Mouse (Mus musculus) cerebral cortex, adult 2 months (tissue): ENCODE data around the gene Ankrd50.

Experiments used
- WGBS: fragments of 180-500 bp; shearing (Covaris S2); methylation state at CpG from one replicate; pipeline ENCODE4 v1.1.7; 2018; 5-methylcytosine and 5-hydroxymethylcytosine counted together

Ankrd50 gene

DNA sequence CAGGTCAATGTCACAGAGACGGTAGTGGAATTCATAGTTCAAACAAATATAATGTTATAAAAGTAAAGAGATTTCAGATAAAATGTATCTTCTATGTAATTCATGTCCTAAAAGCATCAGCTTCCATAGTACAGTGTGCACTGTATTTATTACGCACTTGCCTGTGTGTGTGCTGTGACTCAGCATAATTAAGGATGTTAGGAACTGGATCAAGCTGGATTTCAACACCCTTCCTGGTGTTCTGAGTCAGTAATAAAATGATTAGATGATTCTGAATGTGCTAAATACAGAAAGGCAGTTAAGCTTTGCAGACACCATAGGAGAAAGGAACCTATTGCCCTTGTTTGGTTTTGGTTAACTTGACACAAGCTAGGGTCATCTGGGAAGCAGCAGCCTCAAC, 21.5 kb downstream of the Ankrd50 start:
- 91% methylated on average over 2 of the region's 2 CpGs for WGBS

DNA sequence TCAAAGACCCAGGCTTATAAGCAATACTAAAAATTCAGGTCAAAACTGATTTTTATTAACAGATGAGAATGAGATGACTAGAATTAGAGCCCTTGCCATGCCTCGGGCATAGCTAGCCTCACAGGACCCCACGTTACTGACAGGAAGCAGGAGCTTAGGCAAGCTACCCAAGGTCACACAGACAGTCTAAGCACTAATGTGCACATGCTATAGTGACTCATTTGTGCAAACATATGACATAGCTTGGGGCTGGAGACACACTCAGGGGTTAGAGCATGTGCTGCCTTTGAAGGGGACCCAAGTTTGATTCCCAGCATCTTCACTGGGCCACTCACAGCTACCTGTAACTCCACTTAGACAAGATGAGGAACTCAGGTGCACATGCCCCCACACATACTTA, 22.9 kb downstream of the Ankrd50 start:
- WGBS, result 75% methylated on average over 2 of the region's 2 CpGs

DNA sequence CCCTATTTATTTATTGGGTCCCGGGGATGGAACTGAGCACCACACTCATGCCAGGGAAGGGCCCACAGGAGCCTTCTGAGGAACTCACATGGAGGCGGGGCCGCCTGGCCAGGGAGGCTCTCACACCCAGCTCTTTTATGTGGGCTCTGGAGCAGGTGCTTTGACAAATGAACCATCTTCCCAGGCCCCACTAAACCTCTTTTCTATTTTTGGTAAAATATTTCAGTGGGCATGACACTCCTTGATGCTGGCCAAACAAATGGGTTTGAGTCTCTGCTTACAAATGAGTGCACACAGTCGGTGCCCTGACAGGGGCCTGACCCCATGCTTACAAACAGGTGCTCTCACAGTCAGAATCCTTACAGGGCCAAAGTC, 24.4 kb downstream of the Ankrd50 start:
- 92% methylated on average over 4 of the region's 4 CpGs for WGBS

DNA sequence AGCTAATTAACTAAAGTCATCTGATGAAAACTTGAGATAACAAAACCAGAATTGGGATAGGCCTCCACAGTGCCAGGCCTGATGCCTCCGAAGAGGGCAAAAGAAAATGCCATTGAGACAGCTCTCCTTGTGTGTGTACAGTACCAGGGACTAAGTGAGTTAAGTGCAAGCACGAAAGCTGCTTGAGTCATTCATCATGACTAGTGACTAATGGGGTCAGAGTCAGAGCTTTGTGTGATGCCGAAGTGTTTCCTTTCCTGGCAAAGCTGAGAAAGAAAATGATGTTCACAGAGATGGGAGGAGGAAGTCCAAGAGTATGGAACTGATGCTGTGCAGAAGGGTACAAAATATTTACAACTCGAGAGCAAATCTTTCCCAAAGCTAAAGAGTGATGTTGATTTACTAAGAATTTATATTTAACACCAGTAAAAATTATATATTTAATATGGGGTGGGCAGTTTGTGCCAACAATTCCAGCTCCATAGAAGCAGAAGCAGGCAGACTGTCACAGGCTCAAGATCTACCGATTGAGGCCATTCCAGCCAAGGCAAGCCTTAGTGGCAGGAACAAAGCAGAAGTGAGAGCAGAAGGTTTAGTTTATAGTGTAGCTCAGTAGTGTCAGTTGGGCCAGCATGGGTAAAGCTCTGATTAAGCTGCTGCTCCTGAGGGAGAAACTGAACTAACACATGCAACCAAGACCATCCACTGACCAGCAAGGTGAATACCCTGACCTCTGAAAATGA, 25.0 kb downstream of the Ankrd50 start:
- WGBS, result 70% methylated on average over 5 of the region's 5 CpGs

DNA sequence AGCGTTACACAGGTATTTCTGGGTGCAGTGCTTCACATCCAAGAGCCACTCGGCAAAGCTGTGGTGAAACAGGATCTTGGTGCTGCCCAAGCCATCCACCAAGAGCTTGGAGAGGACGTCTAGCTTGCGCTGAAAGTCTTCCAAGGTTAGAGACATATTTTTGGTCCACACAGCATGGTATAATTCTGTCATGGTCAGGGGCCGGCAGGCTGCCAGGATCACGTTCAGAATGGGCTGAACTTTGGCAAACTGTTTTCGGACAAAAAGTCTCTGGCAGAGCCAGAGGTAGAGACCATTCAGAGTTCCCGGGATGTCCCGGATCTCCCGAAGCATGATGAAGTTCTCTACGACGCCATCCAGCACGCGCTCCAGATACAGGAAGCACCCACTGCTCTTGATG, 27.6 kb downstream of the Ankrd50 start:
- WGBS, result 90% methylated on average over 14 of the region's 14 CpGs

DNA sequence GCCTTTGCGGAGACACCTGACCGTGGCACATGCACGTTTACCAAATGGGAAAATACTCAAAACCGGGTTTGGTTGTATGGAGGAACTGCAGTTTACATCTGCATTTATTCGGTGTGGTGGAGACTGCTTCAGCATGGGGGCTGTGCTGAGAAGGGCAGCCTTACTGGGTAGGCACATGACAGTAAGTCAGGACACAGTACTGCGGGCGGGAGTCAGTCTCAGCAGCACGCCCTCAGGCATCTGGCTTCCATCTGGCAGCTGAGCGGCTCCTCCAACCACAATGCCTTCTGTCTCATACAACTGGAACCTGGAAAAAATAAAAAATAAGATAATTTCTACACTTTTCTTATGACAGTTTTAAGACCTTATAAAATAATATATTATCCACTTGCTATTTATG, 32.4 kb downstream of the Ankrd50 start:
- WGBS, result 72% methylated on average over 9 of the region's 9 CpGs

DNA sequence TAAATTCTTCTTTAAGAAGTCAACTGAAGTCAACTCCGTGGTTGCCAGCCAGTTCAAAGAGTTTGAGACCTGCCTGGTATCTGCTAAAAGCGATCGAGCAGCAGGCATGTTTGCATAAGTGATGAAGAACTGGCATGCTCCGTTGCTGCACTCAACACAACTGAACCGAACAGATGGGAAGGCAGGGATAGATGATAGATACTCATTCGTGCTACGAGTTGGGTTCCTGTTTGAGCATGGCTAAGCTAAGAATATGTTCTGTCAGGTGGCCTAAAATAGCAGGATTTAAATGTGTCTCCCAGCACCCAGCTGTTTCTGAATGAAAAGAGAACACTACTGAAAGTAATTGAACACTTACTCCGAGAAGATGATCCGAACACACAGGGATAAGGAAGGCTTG, 38.1 kb downstream of the Ankrd50 start:
- 46% methylated on average over 9 of the region's 9 CpGs for WGBS

DNA sequence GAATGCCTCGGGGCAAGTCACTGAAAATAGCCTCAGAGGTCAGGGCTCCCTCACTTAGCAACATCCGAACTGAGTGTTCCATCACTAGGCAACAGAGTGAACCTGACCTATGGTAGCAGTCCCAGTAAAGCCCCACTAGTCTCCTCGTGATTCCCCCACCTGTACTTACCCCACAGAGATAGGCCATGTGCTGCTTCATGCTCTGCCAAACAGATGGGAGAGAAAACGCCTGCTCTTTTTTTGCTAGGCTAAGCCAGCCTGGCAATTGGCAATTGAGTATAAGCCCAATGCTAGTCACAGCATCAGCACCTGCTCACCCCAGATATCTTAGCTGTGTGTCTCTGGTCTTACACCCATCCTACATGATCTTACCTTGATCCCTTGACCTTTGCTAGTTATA, 40.8 kb downstream of the Ankrd50 start:
- WGBS, result 59% methylated on average over 4 of the region's 4 CpGs

DNA sequence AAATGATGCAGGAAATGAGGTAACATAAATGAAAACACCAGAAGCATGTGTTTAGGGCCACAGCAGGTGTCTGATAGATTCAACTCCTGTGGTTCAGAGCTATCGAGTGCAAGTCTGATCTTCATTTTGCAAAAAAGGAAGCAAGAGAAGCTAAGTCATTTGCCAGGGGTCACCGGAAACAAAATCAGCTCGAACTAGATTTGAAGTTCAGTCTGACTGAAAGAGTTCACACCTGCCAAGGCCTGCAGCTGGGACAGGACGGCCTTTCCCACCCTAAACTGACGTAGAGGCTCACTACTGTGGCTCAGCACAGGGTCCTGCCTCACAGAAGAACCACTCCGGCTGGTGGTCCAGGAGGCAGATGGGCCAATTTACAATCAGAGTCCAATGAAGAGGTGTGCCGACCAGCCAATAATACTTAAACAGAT, 44.1 kb downstream of the Ankrd50 start:
- 86% methylated on average over 7 of the region's 7 CpGs for WGBS

DNA sequence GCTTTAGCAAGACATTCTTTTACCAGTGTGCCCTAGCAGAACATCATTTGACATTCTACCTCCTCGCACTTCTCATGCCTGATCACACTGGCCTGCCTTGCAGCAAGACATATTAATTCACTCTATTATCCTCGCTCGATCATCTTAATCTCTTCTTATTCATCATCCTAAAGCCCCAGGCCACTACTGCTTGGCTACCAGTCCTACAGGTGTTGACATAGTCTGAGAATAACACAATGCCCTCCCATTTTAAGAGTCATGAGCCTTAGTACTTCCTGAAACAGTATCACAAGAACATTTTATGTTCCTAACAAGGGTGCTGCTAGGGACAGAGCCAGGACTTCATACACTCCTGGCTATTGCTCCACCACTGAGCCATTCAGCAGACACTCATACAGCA, 48.0 kb downstream of the Ankrd50 start:
- WGBS, result 98% methylated on average over 3 of the region's 3 CpGs

DNA sequence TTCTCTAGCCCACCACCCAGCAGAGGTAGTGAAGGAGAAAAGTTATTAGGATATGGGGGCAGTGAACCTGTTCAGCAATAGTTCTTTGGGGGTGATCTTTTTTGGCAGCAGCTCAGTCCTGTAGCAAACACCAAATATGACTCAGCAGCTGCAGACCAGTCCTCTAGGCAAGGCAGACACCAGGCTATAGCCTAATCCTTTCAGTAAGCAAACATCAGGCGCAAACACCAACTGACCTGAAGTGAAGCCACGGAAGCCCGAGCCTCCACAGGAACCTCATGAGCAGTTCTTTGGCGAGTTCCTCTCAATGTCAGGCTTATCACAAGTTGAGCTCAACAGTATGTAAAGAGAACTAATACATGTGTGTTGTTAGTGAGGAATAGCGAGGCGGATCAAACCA, 48.8 kb downstream of the Ankrd50 start:
- 93% methylated on average over 6 of the region's 6 CpGs for WGBS

DNA sequence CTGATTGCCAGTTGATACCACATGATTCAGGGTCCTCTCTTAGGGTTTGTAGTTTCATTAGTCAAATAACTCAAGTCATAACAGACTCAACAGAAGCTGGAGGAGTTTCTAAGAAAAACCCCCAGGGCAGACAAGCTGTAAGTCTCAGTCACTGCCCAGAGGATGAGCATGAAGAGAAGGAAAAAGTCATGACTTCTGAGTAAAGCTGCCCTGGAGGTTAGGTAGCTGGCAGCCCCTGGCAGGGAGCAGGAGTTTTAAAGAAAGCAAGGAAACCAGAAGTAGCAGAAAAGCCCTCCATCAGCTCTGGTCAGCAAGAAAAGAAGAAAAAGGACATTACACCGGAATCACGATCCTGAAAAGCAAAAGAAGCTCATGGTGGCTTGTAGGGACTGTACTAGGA, 50.2 kb downstream of the Ankrd50 start:
- WGBS, result 92% methylated on average over 2 of the region's 2 CpGs

DNA sequence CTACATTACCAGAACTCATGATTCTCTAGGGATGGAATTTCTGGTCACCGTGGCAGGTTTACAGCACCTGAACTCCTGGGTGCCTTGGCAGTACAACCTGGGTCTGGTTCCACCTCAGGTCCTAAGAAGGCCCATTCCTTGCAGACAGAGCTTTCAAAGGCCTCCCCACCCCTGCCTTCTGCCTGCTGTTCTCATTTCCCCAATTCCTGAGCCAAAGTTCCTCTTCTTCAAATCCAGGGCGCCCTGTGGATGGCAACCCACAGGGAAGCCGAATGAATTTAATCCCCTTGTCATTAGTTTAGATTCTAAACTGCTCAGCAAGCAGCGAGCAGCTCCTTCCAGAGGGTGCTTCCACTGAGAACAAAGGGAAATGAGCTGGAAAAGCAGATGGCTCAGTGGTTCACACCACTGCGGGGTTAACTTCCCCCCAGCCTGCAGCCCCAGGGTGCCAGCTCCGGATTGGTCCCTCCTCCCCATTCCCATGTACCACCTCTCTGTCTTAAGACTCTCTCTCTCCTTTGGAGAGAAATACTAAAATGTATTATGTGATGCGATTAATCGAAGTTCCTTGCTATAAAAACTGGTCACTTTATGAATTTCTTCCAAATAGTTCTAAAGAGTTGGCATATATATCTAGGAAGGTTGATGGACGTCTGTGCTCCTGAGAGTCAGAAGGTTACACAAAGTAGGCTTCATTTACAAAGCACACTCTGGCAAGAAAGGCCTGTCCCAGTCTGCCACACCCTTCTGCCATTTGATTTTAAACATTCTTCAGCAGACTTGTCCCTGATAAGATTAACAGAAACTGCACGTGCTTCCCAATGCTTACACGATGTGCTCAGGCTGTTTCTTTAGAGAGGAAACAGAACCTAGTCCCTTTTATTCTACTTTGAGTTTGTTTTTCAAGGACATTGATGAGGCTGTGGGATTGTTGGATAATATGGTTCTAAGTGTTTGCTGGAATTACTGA, 50.9 kb downstream of the Ankrd50 start:
- WGBS, result 49% methylated on average over 11 of the region's 11 CpGs

DNA sequence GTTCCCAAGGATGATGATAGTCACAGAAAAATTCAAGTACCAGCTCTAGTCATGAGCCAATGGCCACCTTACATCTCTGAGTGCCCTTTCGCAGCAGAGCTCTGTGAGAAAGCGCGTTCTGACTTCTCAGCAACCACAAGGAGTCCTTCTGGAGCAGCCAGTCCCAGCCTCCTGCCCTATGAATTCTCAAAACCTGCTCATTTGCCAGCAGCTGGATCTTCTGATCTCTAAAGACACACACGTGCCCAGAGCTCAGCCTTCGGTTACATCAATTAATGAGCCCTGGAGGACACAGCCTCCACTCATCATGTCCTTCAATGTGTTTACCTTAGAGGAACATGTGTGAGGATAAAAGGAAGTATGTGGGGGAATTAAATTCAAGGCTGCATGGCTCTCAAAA, 53.2 kb downstream of the Ankrd50 start:
- 82% methylated on average over 5 of the region's 5 CpGs for WGBS

DNA sequence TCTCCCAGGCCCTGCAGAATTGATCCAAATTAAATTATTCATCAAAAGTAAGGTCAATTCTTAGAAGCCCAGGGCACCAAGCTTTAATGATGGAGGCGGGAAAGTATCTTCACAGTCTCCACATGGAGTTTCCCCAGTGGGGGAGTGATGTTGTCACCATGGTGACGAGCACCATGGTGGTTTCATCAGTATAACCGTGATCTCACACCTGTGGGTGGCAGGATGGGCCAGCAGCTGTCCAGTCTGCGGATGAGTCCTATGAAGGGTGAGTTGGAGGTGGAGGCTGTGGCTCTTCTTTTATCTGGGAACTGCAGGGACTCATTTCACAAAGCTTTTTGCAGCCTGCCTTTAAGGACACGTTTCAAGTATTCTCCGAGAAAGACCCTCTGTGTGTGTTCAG, 53.6 kb downstream of the Ankrd50 start:
- 55% methylated on average over 6 of the region's 6 CpGs for WGBS

DNA sequence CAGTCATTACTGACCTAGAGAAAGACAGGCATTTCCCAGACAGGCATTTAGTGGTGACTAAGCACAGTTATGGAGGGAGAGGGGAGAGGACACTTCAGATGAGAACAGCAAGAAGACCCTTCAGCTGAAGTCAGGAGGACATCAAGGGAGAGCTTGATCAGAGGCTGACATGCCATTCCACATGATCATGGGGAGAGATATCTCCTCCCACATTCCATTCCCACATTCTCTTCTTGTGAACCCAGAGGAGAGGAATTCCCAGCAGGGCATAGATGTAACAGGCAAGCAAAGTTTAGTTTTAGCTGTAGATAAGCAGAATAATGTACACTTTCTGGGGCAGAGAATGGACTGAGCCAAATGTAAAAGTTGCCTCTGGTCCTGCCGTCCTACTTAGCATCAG, 57.4 kb downstream of the Ankrd50 start:
- 96% methylated on average over 1 of the region's 1 CpGs for WGBS

DNA sequence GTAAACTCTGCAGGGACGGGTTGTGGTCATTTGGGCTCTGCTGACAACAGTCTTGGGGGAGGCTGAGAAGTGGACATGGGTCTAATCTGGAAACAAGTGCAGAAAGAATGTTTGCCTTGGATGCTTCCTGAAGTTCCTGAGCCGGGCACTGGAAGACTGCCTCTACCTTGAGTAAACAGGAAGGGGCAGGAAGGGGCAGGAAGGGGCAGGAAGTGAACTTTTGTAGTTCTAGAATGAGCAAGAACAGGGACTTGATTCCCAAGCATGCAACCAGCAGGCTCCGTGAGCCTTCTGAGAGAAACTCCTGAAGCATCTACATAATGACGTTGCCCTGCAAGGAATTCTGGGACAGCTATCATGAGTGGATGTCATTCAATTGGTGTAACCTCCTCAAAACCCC, 60.7 kb downstream of the Ankrd50 start:
- 66% methylated on average over 4 of the region's 4 CpGs for WGBS

DNA sequence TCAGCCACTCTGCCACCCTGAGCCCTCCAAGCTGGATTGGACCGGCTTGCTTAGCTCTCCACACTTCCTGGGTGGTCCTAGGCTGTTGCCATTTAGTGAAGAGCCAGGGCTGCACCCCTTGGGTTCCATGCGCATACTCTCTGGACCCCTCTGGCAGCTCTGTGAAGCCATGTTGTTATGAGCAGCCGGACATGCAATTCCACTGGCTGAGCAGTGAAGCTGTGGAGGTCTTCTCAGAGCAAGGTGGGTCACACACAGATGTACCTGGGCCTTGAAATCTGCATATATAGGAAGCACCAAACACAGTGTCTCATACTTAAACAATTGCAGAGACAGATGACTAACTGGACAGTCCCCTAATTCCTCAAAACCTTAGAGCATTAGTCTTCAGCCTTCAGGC, 64.7 kb downstream of the Ankrd50 start:
- 91% methylated on average over 3 of the region's 3 CpGs for WGBS

DNA sequence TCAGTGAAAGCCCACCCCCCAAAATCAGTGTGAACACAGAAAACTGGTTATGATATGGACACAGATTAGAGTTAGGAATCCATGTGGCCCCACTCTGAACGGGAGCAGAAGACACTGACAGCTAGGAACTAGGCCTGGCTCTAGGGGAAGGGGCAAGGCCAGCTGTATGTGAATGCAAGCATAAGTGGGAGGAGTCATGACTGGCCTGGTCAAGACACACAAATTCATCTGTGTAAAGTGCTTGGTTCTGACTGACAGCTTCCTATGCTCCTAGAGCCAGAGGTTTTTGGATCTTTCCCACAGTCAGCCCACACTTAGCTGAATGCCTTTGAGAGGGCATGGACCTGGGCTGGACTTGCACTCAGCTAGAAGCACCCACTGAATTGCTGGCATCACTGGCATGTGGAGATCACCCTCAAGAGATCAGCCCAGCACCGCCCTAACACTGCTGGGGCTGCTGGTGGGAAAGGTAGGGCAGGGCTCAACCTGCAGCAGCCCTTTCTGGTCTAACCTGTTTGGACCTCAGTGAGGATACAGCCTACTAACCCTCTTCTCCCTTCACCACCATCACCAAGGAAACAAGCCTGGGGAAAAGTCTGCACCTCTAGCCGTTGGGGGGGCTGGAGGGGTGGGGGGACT, 69.2 kb downstream of the Ankrd50 start:
- 71% methylated on average over 3 of the region's 3 CpGs for WGBS
